Comparison of ENCODE assay signal across 8 mouse cellular contexts in genomic region chr12:102719552-102720315, GRCm38 (mm10). TPM values are rescaled to one million over a fixed set of nuclear protein-coding genes. Genes with fewer than 3 reads are reported as not detected.
DNase-seq lines count a peak whose midpoint lies in the region; ATAC-seq lines count a peak whose summit lies in the region.

No protein-coding gene starts in this region.

- H3K9me3 ChIP-seq in heart, embryonic 13.5 days = no peaks in the 10 kb centered on the region
- H3K9me3 ChIP-seq in heart, embryonic 12.5 days (replicated peaks) = no peaks in the 10 kb centered on the region
- no peaks in the 10 kb centered on the region for H3K9me3 ChIP-seq in hindbrain, embryonic 14.5 days (ENCODE audit: control insufficient read depth, low read length)
- H3K9me3 ChIP-seq in stomach, embryonic 15.5 days = no peaks in the 10 kb centered on the region

- H3K27ac ChIP-seq in heart, embryonic 13.5 days (replicated peaks) = no peak overlapping the region
- H3K27ac ChIP-seq in heart, embryonic 12.5 days (ENCODE audit: poor library complexity, severe bottlenecking) = no peak overlapping the region
- H3K27ac ChIP-seq in hindbrain, embryonic 14.5 days = no peak overlapping the region
- no peak overlapping the region for H3K27ac ChIP-seq in stomach, embryonic 15.5 days

- H3K4me2 ChIP-seq in heart, embryonic 13.5 days = peak overlapping the region; percentile 40; the same call in 1 of the 2 replicates
- no peak overlapping the region for H3K4me2 ChIP-seq in heart, embryonic 12.5 days
- no peak overlapping the region; the same call in 1 of the 2 replicates for H3K4me2 ChIP-seq in hindbrain, embryonic 14.5 days (replicated peaks)
- H3K4me2 ChIP-seq in stomach, embryonic 15.5 days = peak overlapping the region; percentile 17; the same call in 1 of the 2 replicates

- H3K9ac ChIP-seq in heart, embryonic 13.5 days = no peak overlapping the region
- H3K9ac ChIP-seq in heart, embryonic 12.5 days = no peak overlapping the region
- H3K9ac ChIP-seq in hindbrain, embryonic 14.5 days = no peak overlapping the region
- H3K9ac ChIP-seq in stomach, embryonic 15.5 days = no peak overlapping the region

- ATAC-seq in heart, embryonic 13.5 days (ENCODE audit: extremely low read depth, insufficient number of reproducible peaks, low FRiP score, low TSS enrichment) = no peak
- no peak for ATAC-seq in heart, embryonic 12.5 days (ENCODE audit: insufficient number of reproducible peaks, low FRiP score)
- ATAC-seq in hindbrain, embryonic 14.5 days (ENCODE audit: low FRiP score) = peak; percentile 74
- no peak; the same call in 1 of the 2 replicates for ATAC-seq in stomach, embryonic 15.5 days (ENCODE audit: insufficient read depth, low FRiP score, low read depth)

- peaks cover 13% of the 10 kb centered on the region; the same call in 1 of the 2 replicates for H3K4me1 ChIP-seq in heart, embryonic 13.5 days
- H3K4me1 ChIP-seq in heart, embryonic 12.5 days (replicated peaks) = peaks cover 6% of the 10 kb centered on the region
- H3K4me1 ChIP-seq in hindbrain, embryonic 14.5 days (replicated peaks; ENCODE audit: control insufficient read depth, insufficient read depth, low read length) = no peaks in the 10 kb centered on the region
- no peaks in the 10 kb centered on the region for H3K4me1 ChIP-seq in stomach, embryonic 15.5 days

- 30% methylated on average over 13 of the region's 13 CpGs for WGBS in heart, embryonic 13.5 days
- WGBS in heart, embryonic 12.5 days = 32% methylated on average over 13 of the region's 13 CpGs
- 29% methylated on average over 13 of the region's 13 CpGs for WGBS in hindbrain, embryonic 14.5 days
- 28% methylated on average over 13 of the region's 13 CpGs for WGBS in stomach, embryonic 15.5 days

- DNase-seq in ES-CJ7 (ENCODE audit: low read depth, low spot score) = peak; percentile 90
- peak; percentile 78 for DNase-seq in embryo, embryonic 11 days
- DNase-seq in hindbrain, embryonic 14.5 days (ENCODE audit: low spot score) = peak; percentile 80
- DNase-seq in lung, postnatal 14 days = peak; percentile 59
- no peak for DNase-seq in gastrocnemius, postnatal 4 days (ENCODE audit: low spot score in 2 of 2)

- no peaks in the 10 kb centered on the region for H3K36me3 ChIP-seq in heart, embryonic 13.5 days
- H3K36me3 ChIP-seq in heart, embryonic 12.5 days = no peaks in the 10 kb centered on the region
- no peaks in the 10 kb centered on the region for H3K36me3 ChIP-seq in hindbrain, embryonic 14.5 days (replicated peaks; ENCODE audit: control insufficient read depth, insufficient read depth)
- H3K36me3 ChIP-seq in stomach, embryonic 15.5 days = no peaks in the 10 kb centered on the region

- no peak overlapping the region for H3K4me3 ChIP-seq in heart, embryonic 13.5 days
- no peak overlapping the region for H3K4me3 ChIP-seq in heart, embryonic 12.5 days
- H3K4me3 ChIP-seq in hindbrain, embryonic 14.5 days (replicated peaks; ENCODE audit: low read length) = no peak overlapping the region
- no peak overlapping the region for H3K4me3 ChIP-seq in stomach, embryonic 15.5 days (replicated peaks)

- no peaks in the 10 kb centered on the region for H3K27me3 ChIP-seq in heart, embryonic 13.5 days (replicated peaks)
- no peaks in the 10 kb centered on the region for H3K27me3 ChIP-seq in heart, embryonic 12.5 days (replicated peaks)
- H3K27me3 ChIP-seq in hindbrain, embryonic 14.5 days (ENCODE audit: control insufficient read depth, insufficient read depth, low read length) = no peaks in the 10 kb centered on the region
- H3K27me3 ChIP-seq in stomach, embryonic 15.5 days (replicated peaks) = no peaks in the 10 kb centered on the region

RNA-seq across cellular contexts. Expression of gene Itpk1, which starts 15.0 kb away (rescaled TPM):
- polyA plus RNA-seq in heart, embryonic 13.5 days (2015; fragmentation: Nextera tagmentation; extraction: Ambion mirVana) = 4.3 and 6.4 TPM in 2 replicates
- 5.5 and 6.9 TPM in 2 replicates for polyA plus RNA-seq in heart, embryonic 12.5 days (2016; fragmentation: Nextera tagmentation; extraction: Ambion mirVana)
- polyA plus RNA-seq in hindbrain, embryonic 14.5 days (2014; fragmentation: Nextera tagmentation; extraction: Ambion mirVana) = 31.6 and 35.0 TPM in 2 replicates
- 20.1 and 21.9 TPM in 2 replicates for polyA plus RNA-seq in stomach, embryonic 15.5 days (2015; fragmentation: Nextera tagmentation; extraction: Ambion mirVana)
- 10 to 100 TPM; 10.0 to 10.1 TPM for total RNA-seq in gastrocnemius, postnatal 4 days (2021)

RNA-seq across cellular contexts. Expression of gene Moap1, which starts 23.7 kb away (rescaled TPM):
- polyA plus RNA-seq in heart, embryonic 13.5 days (2015; fragmentation: Nextera tagmentation; extraction: Ambion mirVana) = 17.9 and 18.3 TPM in 2 replicates
- 17.4 and 18.6 TPM in 2 replicates for polyA plus RNA-seq in heart, embryonic 12.5 days (2016; fragmentation: Nextera tagmentation; extraction: Ambion mirVana)
- 64.6 and 67.3 TPM in 2 replicates for polyA plus RNA-seq in hindbrain, embryonic 14.5 days (2014; fragmentation: Nextera tagmentation; extraction: Ambion mirVana)
- polyA plus RNA-seq in stomach, embryonic 15.5 days (2015; fragmentation: Nextera tagmentation; extraction: Ambion mirVana) = 20.7 and 25.0 TPM in 2 replicates
- 1 to 10 TPM; 7.6 to 7.8 TPM for total RNA-seq in gastrocnemius, postnatal 4 days (2021)

RNA-seq across cellular contexts. Expression of gene Tmem251, which starts 23.8 kb away (rescaled TPM):
- 6.8 and 7.5 TPM in 2 replicates for polyA plus RNA-seq in heart, embryonic 13.5 days (2015; fragmentation: Nextera tagmentation; extraction: Ambion mirVana)
- 7.1 and 8.2 TPM in 2 replicates for polyA plus RNA-seq in heart, embryonic 12.5 days (2016; fragmentation: Nextera tagmentation; extraction: Ambion mirVana)
- polyA plus RNA-seq in hindbrain, embryonic 14.5 days (2014; fragmentation: Nextera tagmentation; extraction: Ambion mirVana) = 11.9 and 12.8 TPM in 2 replicates
- polyA plus RNA-seq in stomach, embryonic 15.5 days (2015; fragmentation: Nextera tagmentation; extraction: Ambion mirVana) = 12.2 and 12.9 TPM in 2 replicates
- 1 to 10 TPM; 2.8 to 3.6 TPM for total RNA-seq in gastrocnemius, postnatal 4 days (2021)

RNA-seq across cellular contexts. Expression of gene Gm28051, which starts 37.8 kb away (rescaled TPM):
- polyA plus RNA-seq in heart, embryonic 13.5 days (2015; fragmentation: Nextera tagmentation; extraction: Ambion mirVana) = not detected in 2 replicates
- polyA plus RNA-seq in heart, embryonic 12.5 days (2016; fragmentation: Nextera tagmentation; extraction: Ambion mirVana) = not detected in 2 replicates
- not detected in 2 replicates for polyA plus RNA-seq in hindbrain, embryonic 14.5 days (2014; fragmentation: Nextera tagmentation; extraction: Ambion mirVana)
- not detected in 2 replicates for polyA plus RNA-seq in stomach, embryonic 15.5 days (2015; fragmentation: Nextera tagmentation; extraction: Ambion mirVana)
- not detected for total RNA-seq in gastrocnemius, postnatal 4 days (2021)

RNA-seq across cellular contexts. Expression of gene Gon7, which starts 37.9 kb away (rescaled TPM):
- 20.7 and 26.6 TPM in 2 replicates for polyA plus RNA-seq in heart, embryonic 13.5 days (2015; fragmentation: Nextera tagmentation; extraction: Ambion mirVana)
- polyA plus RNA-seq in heart, embryonic 12.5 days (2016; fragmentation: Nextera tagmentation; extraction: Ambion mirVana) = 24.4 and 25.2 TPM in 2 replicates
- polyA plus RNA-seq in hindbrain, embryonic 14.5 days (2014; fragmentation: Nextera tagmentation; extraction: Ambion mirVana) = 40.2 and 45.7 TPM in 2 replicates
- polyA plus RNA-seq in stomach, embryonic 15.5 days (2015; fragmentation: Nextera tagmentation; extraction: Ambion mirVana) = 28.7 and 29.2 TPM in 2 replicates
- total RNA-seq in gastrocnemius, postnatal 4 days (2021) = 10 to 100 TPM in 1 of 2 experiments, 1 to 10 TPM in 1; 9.5 to 10.9 TPM

Comparison
In these comparisons a context has a peak if more than half of its experiments do, and no peak if none do; other contexts are left out.
1. H3K4me2 ChIP-seq: peak in heart, embryonic 13.5 days (single experiment) and stomach, embryonic 15.5 days (single experiment); none in heart, embryonic 12.5 days (single experiment) and hindbrain, embryonic 14.5 days (single experiment).
2. DNase-seq: peak in ES-CJ7 (single experiment), embryo, embryonic 11 days (single experiment), hindbrain, embryonic 14.5 days (single experiment) and lung, postnatal 14 days (single experiment); none in gastrocnemius, postnatal 4 days (0 of 2).